Mouse (Mus musculus): ENCODE measurements around the gene Uba6. TPM values are rescaled to one million over a fixed set of nuclear protein-coding genes. Genes with fewer than 3 reads are reported as not detected.

The Uba6 gene
- total RNA-seq (2021), result 1 to 10 TPM; 6.7 to 7.3 TPM

GRCm38 (mm10) chr5:86172449-86173161, at the start of gene Uba6:
Gene Uba6 (minus strand): TSS chr5:86172803.
- intact Hi-C loops (cut with DNase I), result loop anchor here (1.0 to 5.0 kb wide), 2 partner anchors 106 to 630 kb away; partner anchors contain the start of gene Ythdc1
- peak; percentile 96 to 97 for DNase-seq

- intact Hi-C loops (cut with DNase I), result loop anchor here (10.0 kb wide), 1 partner anchor 447 kb away; no protein-coding TSS in a partner anchor
- no peak for DNase-seq
These were observed 25.2 kb upstream of the Uba6 start, which contains the start of gene Gnrhr for GRCm38 (mm10) chr5:86197801-86198200. Gene Gnrhr (minus strand): TSS chr5:86197901.

GRCm38 (mm10) chr5:86191356-86191755, 18.8 kb upstream of the Uba6 start:
- intact Hi-C loops (cut with DNase I), result loop anchor here (1.0 to 10.0 kb wide), 3 partner anchors 124 to 453 kb away; partner anchors contain the start of gene Cenpc1
- no peak for DNase-seq

GRCm38 (mm10) chr5:86190770-86191169, 18.2 kb upstream of the Uba6 start:
- intact Hi-C loops (cut with DNase I), result loop anchor here (1.0 to 10.0 kb wide), 3 partner anchors 123 to 454 kb away; partner anchors contain the start of gene Cenpc1
- peak; percentile 18 to 42 for DNase-seq

- DNase-seq, result no peak
- intact Hi-C loops (cut with DNase I), result loop anchor here (5.0 to 10.0 kb wide), 2 partner anchors 123 to 455 kb away; partner anchors contain the start of gene Cenpc1
These were observed 17.7 kb upstream of the Uba6 start for GRCm38 (mm10) chr5:86190290-86190689.

GRCm38 (mm10) chr5:86187441-86187840, 14.8 kb upstream of the Uba6 start:
- intact Hi-C loops (cut with DNase I), result no loop called here

GRCm38 (mm10) chr5:86173778-86174177, 1.2 kb upstream of the Uba6 start:
- intact Hi-C loops (cut with DNase I), result loop anchor here (5.0 kb wide), 1 partner anchor 629 kb away; the partner anchor contains the start of gene Ythdc1
- no peak for DNase-seq

More at GRCm38 (mm10) chr5:86187441-86187840, 14.8 kb upstream of the Uba6 start:
- DNase-seq, result no peak

- intact Hi-C loops (cut with DNase I), result loop anchor here (1.0 to 5.0 kb wide), 2 partner anchors 106 to 630 kb away; partner anchors contain the start of gene Ythdc1
- no peak for DNase-seq
These were observed 535 bp downstream of the Uba6 start for GRCm38 (mm10) chr5:86172088-86172448.

GRCm38 (mm10) chr5:86129828-86130227, 42.8 kb downstream of the Uba6 start:
- intact Hi-C loops (cut with DNase I), result no loop called here
- DNase-seq, result no peak

GRCm38 (mm10) chr5:86128749-86129148, 43.9 kb downstream of the Uba6 start:
- DNase-seq, result no peak
- intact Hi-C loops (cut with DNase I), result no loop called here

GRCm38 (mm10) chr5:86118457-86119094, 54.0 kb downstream of the Uba6 start:
- DNase-seq, result no peak
- intact Hi-C loops (cut with DNase I), result loop anchor here (5.0 kb wide), 1 partner anchor 51 kb away; the partner anchor contains the start of gene Cenpc1

GRCm38 (mm10) chr5:86113997-86114396, 58.6 kb downstream of the Uba6 start:
- intact Hi-C loops (cut with DNase I), result no loop called here
- no peak for DNase-seq

GRCm38 (mm10) chr5:86113037-86113436, 59.6 kb downstream of the Uba6 start:
- DNase-seq, result no peak
- intact Hi-C loops (cut with DNase I), result no loop called here

- intact Hi-C loops (cut with DNase I), result no loop called here
- DNase-seq, result no peak
These were observed 61.5 kb downstream of the Uba6 start for GRCm38 (mm10) chr5:86111074-86111473.

GRCm38 (mm10) chr5:86106610-86107009, 66.0 kb downstream of the Uba6 start:
- intact Hi-C loops (cut with DNase I), result no loop called here
- no peak for DNase-seq

GRCm38 (mm10) chr5:86102176-86102575, 70.4 kb downstream of the Uba6 start:
- no peak for DNase-seq
- intact Hi-C loops (cut with DNase I), result no loop called here

- intact Hi-C loops (cut with DNase I), result no loop called here
- DNase-seq, result no peak
These were observed 72.0 kb downstream of the Uba6 start for GRCm38 (mm10) chr5:86100621-86101020.

- intact Hi-C loops (cut with DNase I), result no loop called here
- no peak for DNase-seq
These were observed 73.6 kb downstream of the Uba6 start for GRCm38 (mm10) chr5:86098988-86099387.

GRCm38 (mm10) chr5:86094754-86095153, 77.8 kb downstream of the Uba6 start:
- intact Hi-C loops (cut with DNase I), result no loop called here
- DNase-seq, result no peak

GRCm38 (mm10) chr5:86086751-86087150, 85.9 kb downstream of the Uba6 start:
- no peak for DNase-seq
- intact Hi-C loops (cut with DNase I), result no loop called here

- no peak for DNase-seq
- intact Hi-C loops (cut with DNase I), result no loop called here
These were observed 87.6 kb downstream of the Uba6 start for GRCm38 (mm10) chr5:86084979-86085378.
